Mouse (Mus musculus) midbrain, embryonic 11.5 days (tissue): ENCODE data around the gene Pcbp3. TPM values are rescaled to one million over a fixed set of nuclear protein-coding genes. Genes with fewer than 3 reads are reported as not detected.

Source experiments
- ATAC-seq: fragments of 200-750 bp; cut with Nextera tagmentation; 2 replicates; pipeline ENCODE4 v1.8.0; 2017; ENCODE audit warnings: moderate TSS enrichment, moderate library complexity; ENCODE audit not compliant: low FRiP score
- DNase-seq: peaks from one replicate; pipeline ENCODE4 v3.0.0; 2015; ENCODE audit warnings: low spot score; ENCODE audit errors: missing footprints
- H3K27ac ChIP-seq: fragments of 300-500 bp; sonication (generic); 2 replicates; pipeline ENCODE4 v1.5.1; 2014; ENCODE audit warnings: low read depth, low read length
- H3K27me3 ChIP-seq: fragments of 300-500 bp; sonication (generic); 2 replicates; pipeline ENCODE4 v1.6.1; 2014; ENCODE audit warnings: mild to moderate bottlenecking, low read length, moderate library complexity, mixed read lengths; ENCODE audit not compliant: control insufficient read depth, insufficient read depth
- H3K36me3 ChIP-seq: fragments of 300-500 bp; sonication (generic); 2 replicates; pipeline ENCODE4 v1.6.1; 2014; ENCODE audit warnings: mild to moderate bottlenecking, low read length, moderate library complexity, mixed read lengths; ENCODE audit not compliant: control insufficient read depth, insufficient read depth
- H3K4me1 ChIP-seq: fragments of 300-500 bp; sonication (generic); 2 replicates; pipeline ENCODE4 v1.6.1; 2014; ENCODE audit warnings: low read length; ENCODE audit not compliant: control insufficient read depth, insufficient read depth
- H3K4me2 ChIP-seq: fragments of 300-500 bp; sonication (generic); 2 replicates; pipeline ENCODE4 v1.6.1; 2014; ENCODE audit warnings: mild to moderate bottlenecking, moderate library complexity
- H3K4me3 ChIP-seq: fragments of 300-500 bp; sonication (generic); 2 replicates; pipeline ENCODE4 v1.5.1; 2014; ENCODE audit warnings: low read depth, low read length
- H3K9ac ChIP-seq: fragments of 300-500 bp; sonication (generic); 2 replicates; pipeline ENCODE4 v1.6.1; 2014; ENCODE audit warnings: low read length
- H3K9me3 ChIP-seq: fragments of 300-500 bp; sonication (generic); 2 replicates; pipeline ENCODE4 v1.6.1; 2016; ENCODE audit warnings: low read length; ENCODE audit not compliant: control insufficient read depth
- WGBS: fragments of 180-500 bp; shearing (Covaris S2); extraction: QIAGEN DNeasy Blood & Tissue Kit; methylation state at CpG from one replicate; pipeline ENCODE4 v1.1.7; 2014; 5-methylcytosine and 5-hydroxymethylcytosine counted together
- polyA plus RNA-seq: library from polyadenylated mRNA; unstranded; fragments of >200 nt; fragmentation: Nextera tagmentation; extraction: Ambion mirVana; gene quantifications from 2 replicates; pipeline ENCODE4 v1.2.1, GENCODE M21; 2014

Pcbp3 gene
- polyA plus RNA-seq, 1 experiment from 2014 or later: 41.5 TPM

GRCm38 (mm10) chr10:76789885-76790284 is 171.8 kb downstream of the Pcbp3 start:
- ATAC-seq: no peak
- no peak overlapping the region for H3K9ac ChIP-seq
- H3K4me2 ChIP-seq: no peak overlapping the region
- H3K9me3 ChIP-seq: no peaks in the 10 kb centered on the region
- no peaks in the 10 kb centered on the region for H3K27me3 ChIP-seq
- H3K4me3 ChIP-seq: no peak overlapping the region
- no peak for DNase-seq
- H3K27ac ChIP-seq: no peak overlapping the region
- WGBS: 92% methylated on average over 4 of the region's 4 CpGs
- H3K4me1 ChIP-seq: no peaks in the 10 kb centered on the region
- H3K36me3 ChIP-seq: no peaks in the 10 kb centered on the region

GRCm38 (mm10) chr10:76785312-76785711 is 176.4 kb downstream of the Pcbp3 start:
- Histone ChIP-seq H3K4me1 (no peaks in the 10 kb centered on the region), H3K4me2 (no peak overlapping the region), H3K9ac (no peak overlapping the region), H3K36me3 (no peaks in the 10 kb centered on the region), H3K27me3 (no peaks in the 10 kb centered on the region), H3K27ac (no peak overlapping the region), H3K4me3 (no peak overlapping the region), H3K9me3 (no peaks in the 10 kb centered on the region)
- ATAC-seq (no peak), DNase-seq (no peak)
- 82% methylated on average over 6 of the region's 6 CpGs for WGBS

GRCm38 (mm10) chr10:76779225-76779624 is 182.5 kb downstream of the Pcbp3 start:
- WGBS: 95% methylated on average over 5 of the region's 5 CpGs
- DNase-seq (no peak), ATAC-seq (no peak)
- Histone ChIP-seq H3K36me3 (no peaks in the 10 kb centered on the region), H3K9me3 (no peaks in the 10 kb centered on the region), H3K9ac (no peak overlapping the region), H3K27ac (no peak overlapping the region), H3K4me3 (no peak overlapping the region), H3K4me1 (no peaks in the 10 kb centered on the region), H3K27me3 (no peaks in the 10 kb centered on the region), H3K4me2 (no peak overlapping the region)

DNA sequence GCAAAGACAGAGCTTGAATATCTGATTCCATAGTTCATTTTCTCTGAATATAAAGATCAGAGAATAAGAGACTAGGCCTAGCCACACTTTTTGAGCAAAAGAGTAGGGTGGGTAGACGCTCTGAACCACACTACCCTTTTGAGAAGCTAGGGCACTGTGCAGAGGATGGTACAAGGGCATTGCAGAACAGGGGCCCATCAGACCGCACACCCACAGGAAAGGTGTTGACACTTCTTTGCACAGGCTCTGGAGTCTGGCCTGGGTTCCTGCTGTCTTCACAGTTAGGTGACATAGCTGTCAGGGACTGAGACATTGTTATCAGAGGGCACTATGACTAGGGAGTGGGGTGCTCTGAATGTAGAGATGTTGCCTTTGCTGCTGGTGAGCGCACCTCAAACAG is 190.1 kb downstream of the Pcbp3 start:
- no peak overlapping the region for H3K9ac ChIP-seq
- H3K9me3 ChIP-seq: no peaks in the 10 kb centered on the region
- H3K36me3 ChIP-seq: no peaks in the 10 kb centered on the region
- no peak overlapping the region for H3K4me3 ChIP-seq
- WGBS: 94% methylated on average over 3 of the region's 3 CpGs
- no peaks in the 10 kb centered on the region for H3K4me1 ChIP-seq
- no peak overlapping the region for H3K27ac ChIP-seq
- no peak overlapping the region for H3K4me2 ChIP-seq
- no peak for ATAC-seq
- DNase-seq: no peak
- no peaks in the 10 kb centered on the region for H3K27me3 ChIP-seq

- WGBS: 51% methylated on average over 5 of the region's 5 CpGs
- DNase-seq: no peak
These were observed 190.6 kb downstream of the Pcbp3 start for GRCm38 (mm10) chr10:76771086-76771485.

GRCm38 (mm10) chr10:76769581-76769980 is 192.1 kb downstream of the Pcbp3 start:
- Histone ChIP-seq H3K9ac (no peak overlapping the region), H3K4me2 (no peak overlapping the region), H3K9me3 (no peaks in the 10 kb centered on the region), H3K4me3 (no peak overlapping the region), H3K36me3 (no peaks in the 10 kb centered on the region), H3K4me1 (no peaks in the 10 kb centered on the region), H3K27me3 (no peaks in the 10 kb centered on the region), H3K27ac (no peak overlapping the region)
- DNase-seq: no peak
- no peak for ATAC-seq
- whole genome bisulfite sequencing: 94% methylated on average over 6 of the region's 6 CpGs

More at GRCm38 (mm10) chr10:76771086-76771485, 190.6 kb downstream of the Pcbp3 start:
- H3K9me3 ChIP-seq: no peaks in the 10 kb centered on the region
- H3K27ac ChIP-seq: no peak overlapping the region
- no peak overlapping the region for H3K4me3 ChIP-seq
- H3K9ac ChIP-seq: no peak overlapping the region
- no peaks in the 10 kb centered on the region for H3K36me3 ChIP-seq
- ATAC-seq: no peak
- no peaks in the 10 kb centered on the region for H3K4me1 ChIP-seq
- H3K4me2 ChIP-seq: no peak overlapping the region
- no peaks in the 10 kb centered on the region for H3K27me3 ChIP-seq

GRCm38 (mm10) chr10:76766196-76766595 is 195.5 kb downstream of the Pcbp3 start:
- Histone ChIP-seq H3K4me1 (no peaks in the 10 kb centered on the region), H3K36me3 (no peaks in the 10 kb centered on the region), H3K9ac (no peak overlapping the region), H3K27me3 (no peaks in the 10 kb centered on the region), H3K4me3 (no peak overlapping the region), H3K27ac (no peak overlapping the region), H3K4me2 (no peak overlapping the region), H3K9me3 (no peaks in the 10 kb centered on the region)
- 71% methylated on average over 1 of the region's 1 CpGs for WGBS
- ATAC-seq (no peak), DNase-seq (no peak)

DNA sequence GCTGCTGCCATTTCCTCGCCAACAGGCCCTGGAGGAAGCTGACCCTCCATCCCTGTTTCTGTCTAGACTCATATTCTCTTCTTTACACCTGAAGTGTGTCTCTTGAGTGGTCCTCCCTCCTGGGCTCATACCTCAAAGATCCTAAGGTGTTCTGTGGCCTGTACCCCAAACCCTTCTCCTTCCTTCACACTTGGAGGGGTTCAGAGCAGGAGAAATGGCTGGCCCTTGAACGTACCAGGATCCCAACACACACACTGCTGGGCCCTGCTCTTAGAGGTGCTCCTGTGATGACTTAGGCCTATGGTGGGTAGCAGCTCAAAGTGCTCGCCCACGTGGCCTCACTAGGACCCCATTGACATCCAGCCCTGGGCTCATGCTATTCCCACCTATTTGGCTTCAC is 196.8 kb downstream of the Pcbp3 start:
- no peaks in the 10 kb centered on the region for H3K36me3 ChIP-seq
- H3K4me2 ChIP-seq: no peak overlapping the region
- WGBS: 90% methylated on average over 4 of the region's 4 CpGs

DNA sequence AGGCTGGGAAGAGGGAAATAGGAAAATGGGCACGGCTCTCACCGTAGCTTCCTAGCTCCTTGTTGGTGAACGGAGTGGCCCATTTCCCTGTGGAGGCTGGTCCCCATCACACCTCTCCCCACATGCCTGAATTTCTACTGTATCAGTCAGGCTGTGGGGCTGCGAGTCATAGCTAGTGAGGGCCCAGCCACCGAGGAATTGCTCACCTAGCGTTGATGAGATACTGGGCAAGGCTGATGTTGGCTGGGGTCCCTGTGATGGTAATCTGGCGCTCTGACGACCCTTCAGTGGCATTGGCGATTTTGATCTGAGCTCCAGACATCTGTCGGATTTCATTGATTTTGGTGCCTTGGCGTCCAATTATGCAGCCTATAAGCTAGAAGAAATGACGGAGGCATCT is 198.7 kb downstream of the Pcbp3 start:
- no peak overlapping the region for H3K4me2 ChIP-seq
- DNase-seq (no peak), ATAC-seq (no peak)
- H3K27ac ChIP-seq: no peak overlapping the region
- no peaks in the 10 kb centered on the region for H3K27me3 ChIP-seq
- H3K36me3 ChIP-seq: no peaks in the 10 kb centered on the region
- no peaks in the 10 kb centered on the region for H3K9me3 ChIP-seq
- no peak overlapping the region for H3K9ac ChIP-seq
- H3K4me1 ChIP-seq: no peaks in the 10 kb centered on the region
- no peak overlapping the region for H3K4me3 ChIP-seq
- 94% methylated on average over 12 of the region's 12 CpGs for WGBS

More for the DNA sequence above, 196.8 kb downstream of the Pcbp3 start:
- Histone ChIP-seq H3K4me1 (no peaks in the 10 kb centered on the region), H3K27ac (no peak overlapping the region), H3K9ac (no peak overlapping the region), H3K9me3 (no peaks in the 10 kb centered on the region), H3K27me3 (no peaks in the 10 kb centered on the region), H3K4me3 (no peak overlapping the region)
- ATAC-seq (no peak), DNase-seq (no peak)

DNA sequence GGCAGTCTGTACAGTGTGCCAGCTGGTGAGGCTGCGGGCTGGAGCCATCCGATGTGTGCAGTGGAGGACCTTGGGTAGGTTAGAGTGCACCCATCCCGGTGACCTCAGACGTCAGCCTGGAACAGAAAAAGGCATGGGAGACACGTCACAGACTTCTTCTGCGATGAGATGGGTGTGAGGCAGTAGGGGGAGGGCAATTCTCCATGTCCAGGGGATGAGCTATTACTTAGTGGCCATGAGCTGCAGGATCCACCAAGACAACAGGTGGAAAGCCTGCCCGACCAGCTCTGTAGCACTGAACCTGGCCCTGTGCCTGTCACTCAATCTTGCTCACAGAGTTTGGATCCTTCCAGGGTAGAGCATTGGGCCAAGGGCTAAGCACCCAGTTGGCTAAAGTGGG is 199.3 kb downstream of the Pcbp3 start:
- Histone ChIP-seq H3K36me3 (no peaks in the 10 kb centered on the region), H3K4me3 (no peak overlapping the region), H3K9ac (no peak overlapping the region), H3K27me3 (no peaks in the 10 kb centered on the region), H3K9me3 (no peaks in the 10 kb centered on the region), H3K4me2 (no peak overlapping the region), H3K27ac (no peak overlapping the region), H3K4me1 (no peaks in the 10 kb centered on the region)
- DNase-seq: no peak
- WGBS: 88% methylated on average over 7 of the region's 7 CpGs
- ATAC-seq: no peak
